Mouse (Mus musculus): ENCODE results near the gene Chrnb1.

Chrnb1 gene

GRCm38 (mm10) chr11:69803786-69804651, 8.3 kb upstream of the Chrnb1 start:
- DNase-seq: peak; percentile 77

DNA sequence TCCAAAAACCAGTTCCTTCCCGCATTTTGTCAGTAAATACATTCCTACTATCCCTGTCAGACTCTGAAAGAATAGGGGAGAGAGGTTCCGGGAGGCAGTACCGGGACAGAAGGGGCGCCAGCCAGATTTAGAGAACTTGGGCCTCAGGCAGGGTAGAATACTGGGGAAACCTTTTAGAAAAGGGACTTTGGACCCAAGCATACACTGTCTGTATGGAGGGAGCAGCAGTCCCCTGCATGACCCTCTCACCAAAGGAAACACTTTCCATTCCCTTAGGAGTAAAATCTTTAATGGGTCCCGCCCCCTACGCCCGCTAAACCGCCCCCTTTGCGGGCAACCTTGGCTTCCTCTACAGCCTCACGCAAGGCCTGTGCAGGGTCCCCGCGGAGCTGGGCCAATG, 7.6 kb upstream of the Chrnb1 start:
- no peak for DNase-seq

DNA sequence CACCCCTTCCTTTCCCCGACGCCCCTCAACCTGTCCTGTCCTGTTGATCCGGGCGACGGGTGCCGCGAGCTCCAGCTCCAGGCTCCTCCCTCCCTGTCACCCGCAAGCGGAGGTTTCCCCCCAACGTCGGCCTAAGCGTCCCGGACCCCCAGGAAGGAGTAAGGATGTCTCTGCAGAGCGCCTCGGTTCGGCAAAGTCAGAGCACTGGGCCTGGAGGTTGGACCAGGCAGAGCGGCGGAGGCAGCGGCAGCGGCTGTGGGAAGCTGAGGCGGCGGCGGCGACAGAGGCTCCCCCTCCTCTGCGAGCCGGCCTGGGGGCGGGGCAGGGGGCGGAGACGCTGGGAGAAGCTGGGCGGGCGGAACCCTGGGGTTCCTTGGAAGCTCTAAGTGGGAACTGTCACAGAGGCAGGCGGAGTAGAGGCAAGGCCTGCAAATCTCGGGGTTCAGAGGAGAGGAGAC, 6.9 kb upstream of the Chrnb1 start:
- DNase-seq: peak; percentile 84

DNA sequence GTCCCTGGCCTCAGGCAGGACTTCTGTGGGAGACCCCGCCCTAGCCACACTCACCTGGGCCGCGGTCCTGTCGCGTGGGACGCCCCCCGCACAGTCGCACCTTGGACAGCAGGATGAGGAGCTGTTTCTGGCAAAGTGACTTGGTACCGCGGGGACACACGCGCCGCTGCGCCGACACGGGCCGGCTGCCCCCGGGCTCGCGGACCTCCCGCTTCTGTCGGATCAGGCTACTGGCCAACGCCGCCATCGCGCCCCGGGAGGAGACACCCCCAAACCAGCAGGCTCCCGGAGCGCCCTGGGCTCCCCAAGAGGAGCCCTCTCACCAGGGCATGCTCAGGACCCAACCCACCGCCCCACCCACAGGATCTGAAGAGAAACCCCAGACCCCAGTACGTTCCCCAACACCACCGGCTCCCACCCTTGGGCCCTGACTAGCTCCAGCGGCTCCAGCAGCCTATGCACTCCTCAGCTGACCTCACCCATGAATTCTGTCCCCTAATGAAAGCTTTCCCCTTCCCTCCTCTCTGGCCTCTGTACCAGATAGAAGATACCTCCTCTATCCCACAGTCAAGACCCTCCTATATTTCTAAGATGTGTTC, 5.7 kb upstream of the Chrnb1 start, which contains the start of gene Fgf11:
TSS of gene Fgf11 (minus strand) at position 479 of the 599 bp plus-strand sequence.
- DNase-seq: no peak

DNA sequence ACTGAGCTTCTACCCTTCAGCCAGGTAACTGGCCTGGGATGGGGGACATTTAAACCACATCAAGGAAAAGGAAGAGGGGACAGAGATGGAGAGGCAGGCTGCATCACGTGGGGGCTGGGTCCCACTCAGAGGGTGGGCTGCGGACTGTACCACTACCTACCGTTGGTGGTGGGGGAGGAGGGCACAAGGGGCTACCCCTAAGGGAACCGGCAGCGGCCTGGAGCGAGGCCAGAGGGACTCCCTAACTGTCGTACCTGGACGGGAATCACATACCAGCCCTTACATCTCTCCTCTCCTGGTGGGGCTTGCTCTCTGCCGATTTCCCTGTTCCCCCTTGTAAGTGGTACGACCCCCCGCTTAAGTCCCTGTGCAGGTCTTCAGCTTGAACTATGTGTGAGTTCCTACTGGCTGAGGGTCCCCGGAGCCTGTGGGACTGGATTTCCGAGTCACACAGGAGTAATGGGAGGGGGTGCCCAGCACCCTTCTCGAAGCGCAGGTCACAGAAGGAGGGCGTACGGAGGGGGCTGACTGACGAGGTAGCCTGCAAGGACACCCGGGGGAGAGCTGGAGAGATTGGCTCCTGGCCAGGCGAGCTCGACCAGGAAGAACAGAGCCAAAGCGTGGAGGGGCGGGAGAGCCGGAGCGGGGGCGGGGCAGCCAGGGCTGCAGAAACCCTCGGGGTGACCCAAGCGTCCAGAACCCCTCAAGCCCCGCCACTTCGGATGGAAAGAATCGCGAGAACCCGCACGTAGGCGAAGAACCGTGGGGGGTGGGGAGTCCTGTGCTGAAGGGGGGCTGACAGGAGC, 4.9 kb upstream of the Chrnb1 start:
- DNase-seq: no peak

DNA sequence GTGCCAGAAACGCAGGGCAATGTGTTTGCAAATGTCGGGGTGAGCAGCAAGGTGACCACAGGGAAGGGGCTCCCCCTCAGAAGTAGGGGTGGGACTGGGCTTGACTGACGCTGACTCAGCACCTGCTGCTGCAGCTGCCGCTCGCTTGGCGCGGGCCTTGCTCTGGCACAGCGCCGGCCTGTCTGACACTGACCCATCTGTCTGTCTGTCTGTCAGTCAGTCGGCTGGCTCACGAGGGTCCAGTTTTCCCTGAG, 4.3 kb upstream of the Chrnb1 start:
- no peak for DNase-seq

DNA sequence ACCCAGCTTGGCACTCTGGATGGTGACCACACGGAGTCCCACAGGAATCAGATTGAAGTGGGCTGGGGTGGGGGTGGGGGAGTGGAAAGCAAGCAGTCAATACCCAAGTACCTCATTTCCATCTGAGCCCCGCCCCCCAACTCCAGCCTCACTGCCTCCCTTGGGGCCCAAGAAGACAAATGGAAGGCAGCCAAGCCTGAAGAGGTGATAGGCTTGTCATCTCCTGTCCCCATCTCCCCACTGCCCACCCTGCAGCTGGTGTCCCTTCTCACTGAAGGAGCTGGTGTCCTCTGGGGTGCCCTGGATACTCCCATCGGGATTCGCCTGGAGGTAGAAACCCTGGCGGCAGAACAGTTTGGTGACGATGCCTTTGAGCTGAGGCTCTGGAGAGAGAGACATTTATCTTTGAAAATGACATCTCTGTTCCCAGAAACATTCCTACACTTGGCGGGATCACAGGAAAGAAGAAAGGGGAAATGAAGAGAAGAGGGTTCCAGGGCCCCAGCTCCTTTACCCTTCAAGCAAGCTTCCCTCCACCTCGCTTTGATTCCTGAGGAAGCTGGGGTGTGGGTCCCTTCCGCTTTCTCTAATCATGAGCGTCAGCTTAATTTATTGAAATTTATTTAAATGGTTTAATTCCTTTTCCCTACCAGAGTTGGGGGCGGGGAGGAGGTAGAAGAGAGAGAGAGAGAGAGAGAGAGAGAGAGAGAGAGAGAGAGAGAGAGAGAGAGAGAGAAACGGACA, 3.8 kb upstream of the Chrnb1 start:
- no peak for DNase-seq

GRCm38 (mm10) chr11:69797924-69798323, 2.2 kb upstream of the Chrnb1 start:
- DNase-seq: no peak

DNA sequence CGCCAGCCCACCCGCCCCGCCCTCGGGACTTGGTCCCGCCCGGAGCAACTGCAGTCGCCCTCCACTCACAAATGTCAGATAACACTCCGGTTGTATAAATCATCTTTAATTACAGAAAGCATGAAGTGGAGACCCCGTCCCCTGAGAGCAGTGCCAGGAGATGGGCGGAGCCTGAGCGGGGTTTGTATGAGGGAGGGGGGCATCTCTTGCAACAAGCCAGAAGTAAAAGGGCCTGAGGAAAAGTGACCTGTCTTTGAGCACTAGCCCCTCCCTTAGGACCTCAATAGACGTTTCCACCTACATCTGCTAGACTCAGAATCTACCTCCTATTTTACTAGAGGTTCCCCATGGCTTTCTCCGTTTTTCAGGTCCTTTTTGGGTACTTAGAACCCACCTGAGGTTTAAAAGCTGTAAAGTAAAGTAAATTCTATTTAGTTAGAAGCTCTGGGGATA, 266 bp upstream of the Chrnb1 start:
- no peak for DNase-seq

DNA sequence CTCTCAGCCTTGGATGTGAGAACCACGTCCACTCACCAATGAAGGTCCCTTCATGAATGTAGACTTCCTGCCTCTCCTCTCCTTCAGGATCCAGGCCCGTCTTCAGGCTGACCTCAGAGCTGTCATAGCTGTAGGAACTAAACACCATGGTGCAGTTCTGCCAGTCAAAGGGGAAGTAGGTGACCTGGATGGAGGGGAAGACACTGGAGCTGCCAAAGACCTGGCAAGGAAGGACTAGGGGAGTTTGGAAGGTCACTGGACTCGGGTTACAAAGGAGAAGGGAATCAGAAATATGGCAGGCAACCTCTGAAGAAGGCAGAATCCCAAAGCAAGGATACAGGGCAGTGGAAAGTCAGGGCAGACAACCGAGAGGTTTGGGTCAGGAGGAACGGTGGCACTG, 2.3 kb downstream of the Chrnb1 start:
- DNase-seq: no peak

DNA sequence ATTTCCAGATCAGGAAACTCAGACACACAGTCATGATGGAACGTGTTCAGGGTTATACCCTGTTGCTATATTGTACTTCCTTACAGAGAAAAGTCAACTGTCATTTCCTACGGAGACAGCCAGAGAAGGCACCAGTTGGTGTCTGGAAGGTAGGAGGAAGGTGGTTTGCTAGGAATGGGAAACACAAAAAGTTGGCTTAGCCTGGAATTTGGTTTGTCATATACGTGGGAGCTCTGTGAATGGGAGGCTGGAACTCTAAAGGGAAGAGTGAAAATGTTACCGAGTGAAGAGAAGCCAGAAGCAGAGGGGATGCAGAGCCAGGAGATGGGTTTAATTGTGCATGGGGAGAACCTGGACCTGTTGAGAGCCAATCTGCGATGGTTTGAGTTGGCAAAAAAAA, 4.3 kb downstream of the Chrnb1 start:
- no peak for DNase-seq

DNA sequence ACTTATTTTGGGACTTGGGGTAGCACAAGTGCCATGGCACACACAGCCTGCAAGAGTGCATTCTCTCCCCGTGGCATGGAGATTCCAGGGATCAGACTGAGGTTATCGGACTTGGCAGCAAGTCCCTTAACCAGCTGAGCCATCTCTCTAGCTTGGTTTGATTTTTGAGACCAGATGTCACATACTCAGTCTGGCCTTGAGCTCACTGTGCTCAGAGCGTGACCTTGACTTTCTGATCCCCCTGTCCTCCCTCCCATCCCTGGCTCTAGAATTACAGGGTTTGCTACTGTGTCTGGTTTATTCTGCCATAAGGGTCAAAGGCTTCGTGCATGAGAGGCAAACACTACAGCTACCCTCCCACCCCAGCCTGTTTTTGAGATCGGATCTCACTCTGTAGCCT, 6.3 kb downstream of the Chrnb1 start:
- DNase-seq: no peak

DNA sequence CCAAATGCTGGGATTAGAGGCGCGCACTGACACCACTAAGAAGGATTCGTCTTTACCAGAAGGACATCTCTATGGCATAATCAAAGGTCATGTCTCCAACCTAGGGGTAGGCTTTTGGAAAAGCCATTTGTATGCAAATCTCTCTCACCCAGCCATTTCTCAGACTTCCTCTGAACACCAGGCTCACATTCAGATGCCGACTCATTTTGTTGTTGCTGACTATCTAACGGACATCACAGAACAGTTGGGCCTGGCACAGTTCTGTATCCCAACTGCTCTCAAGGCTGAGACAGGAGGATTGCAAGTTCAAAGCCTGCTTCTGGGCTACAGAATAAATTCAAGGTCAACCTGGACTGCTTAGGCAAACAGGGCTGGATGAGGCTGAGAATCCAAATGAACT, 8.4 kb downstream of the Chrnb1 start:
- DNase-seq: no peak

DNA sequence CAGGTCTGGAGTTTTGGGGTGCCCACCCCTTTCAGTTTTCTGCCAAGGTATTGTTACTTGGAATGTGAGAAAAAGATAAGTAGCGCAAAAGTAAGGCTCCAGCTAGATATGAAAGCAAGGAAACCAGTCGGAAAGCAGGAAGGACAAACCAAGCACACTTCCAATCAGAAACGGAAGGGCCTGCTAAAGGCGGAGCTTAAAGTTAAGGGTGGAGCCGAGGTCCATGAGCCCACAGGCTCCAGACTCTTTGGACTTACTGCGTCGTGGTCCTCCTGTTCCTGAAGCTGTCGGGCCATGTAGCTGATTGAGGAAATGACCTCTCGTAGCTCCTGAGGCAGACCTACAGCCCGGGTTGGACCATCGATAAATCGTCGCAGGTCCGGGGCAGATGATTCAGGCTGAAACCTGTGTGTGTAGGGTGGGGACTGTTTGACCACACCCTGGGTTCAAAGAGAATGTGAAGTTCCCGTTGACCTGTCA, 10.9 kb downstream of the Chrnb1 start:
- no peak for DNase-seq

DNA sequence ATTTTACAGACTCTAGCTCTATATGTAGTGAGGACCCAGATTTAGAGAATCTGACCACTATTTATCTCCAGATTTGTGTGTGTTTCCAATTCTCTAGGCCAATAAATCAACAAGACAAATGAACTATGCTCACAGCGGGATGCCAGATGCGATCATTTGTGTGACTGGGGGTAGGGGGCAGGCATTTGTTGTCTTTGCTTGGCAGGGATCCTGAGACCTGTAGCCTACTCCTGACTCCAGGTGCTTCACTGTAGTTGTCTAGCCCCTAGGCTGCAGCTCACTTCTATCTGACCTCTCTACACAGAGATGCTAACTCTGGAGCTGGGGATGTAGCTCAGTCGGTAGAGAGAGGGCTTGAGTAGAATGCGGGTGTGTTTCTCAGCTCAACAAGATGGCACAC, 13.9 kb downstream of the Chrnb1 start:
- peak; percentile 3 for DNase-seq

DNA sequence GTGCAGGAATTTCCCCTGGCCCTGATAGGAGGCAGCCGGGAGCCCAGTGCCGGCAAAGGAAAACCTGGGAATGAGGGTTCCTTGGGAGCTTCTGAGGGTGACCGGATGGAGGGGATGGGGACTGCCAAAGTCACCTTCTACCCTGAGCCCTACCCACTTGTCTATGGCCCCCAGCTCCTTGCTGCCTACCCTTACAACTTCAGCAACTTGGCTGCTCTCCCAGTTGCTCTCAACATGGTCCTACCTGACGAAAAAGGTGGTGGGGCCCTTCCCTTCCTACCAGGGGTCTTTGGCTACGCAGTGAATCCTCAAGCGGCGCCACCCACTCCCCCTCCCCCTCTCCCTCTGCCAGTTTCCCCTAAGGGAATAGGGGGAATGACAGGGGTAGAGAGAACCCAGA, 16.8 kb downstream of the Chrnb1 start:
- no peak for DNase-seq

- no peak for DNase-seq
Measured at GRCm38 (mm10) chr11:69778258-69778982, 17.3 kb downstream of the Chrnb1 start.

- no peak for DNase-seq
Measured at GRCm38 (mm10) chr11:69777504-69778257, 18.1 kb downstream of the Chrnb1 start.

DNA sequence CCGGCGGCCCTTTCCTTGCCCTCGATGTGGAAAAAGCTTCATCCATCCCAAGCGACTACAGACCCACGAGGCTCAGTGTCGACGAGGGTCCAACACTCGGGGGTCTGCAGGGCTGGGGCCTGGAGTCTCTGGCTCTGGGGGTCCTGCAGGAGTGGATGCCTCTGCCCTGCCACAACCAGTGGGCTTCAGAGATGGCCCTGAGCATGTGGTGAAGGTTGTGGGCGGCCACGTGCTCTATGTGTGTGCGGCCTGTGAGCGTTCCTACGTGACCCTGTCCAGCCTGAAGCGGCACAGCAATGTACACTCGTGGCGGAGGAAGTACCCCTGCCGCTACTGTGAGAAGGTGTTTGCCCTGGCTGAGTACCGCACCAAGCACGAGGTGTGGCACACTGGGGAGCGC, 19.3 kb downstream of the Chrnb1 start:
- no peak for DNase-seq

GRCm38 (mm10) chr11:69775716-69776115, 20.0 kb downstream of the Chrnb1 start:
- no peak for DNase-seq

DNA sequence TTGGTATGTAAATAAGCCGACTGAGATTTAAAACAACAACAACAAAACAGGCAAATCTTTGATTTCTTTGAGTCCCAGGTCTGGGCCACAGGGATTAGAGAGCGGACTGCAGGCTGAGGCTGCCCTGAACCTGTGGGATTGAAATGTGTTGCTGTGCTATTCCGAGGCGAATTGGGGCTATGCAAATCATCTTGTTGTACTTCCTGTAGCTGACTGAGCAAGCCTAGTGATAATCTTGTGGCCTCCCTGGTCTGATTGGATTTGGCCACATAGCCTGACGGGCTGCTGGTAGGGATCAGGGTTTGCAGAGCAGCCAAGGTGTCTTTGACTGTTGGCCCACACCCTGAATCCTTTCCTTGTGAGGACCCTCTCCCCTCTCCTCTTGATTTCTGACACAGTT, 20.8 kb downstream of the Chrnb1 start:
- no peak for DNase-seq

GRCm38 (mm10) chr11:69767625-69767909, 28.2 kb downstream of the Chrnb1 start:
- DNase-seq: no peak

Data from right cerebral cortex, postnatal 25 days (tissue).